Mouse (Mus musculus): ENCODE results near the gene Carnmt1. TPM values are rescaled to one million over a fixed set of nuclear protein-coding genes. Genes with fewer than 3 reads are reported as not detected.

The Carnmt1 gene
- polyA plus RNA-seq, 1 experiment from 2014 or later, result 27.8 TPM

GRCm38 (mm10) chr19:18638949-18639348 is 31.6 kb upstream of the Carnmt1 start:
- Histone ChIP-seq H3K36me3 (ENCODE audit: control insufficient read depth, insufficient read depth, low read length) (no peaks in the 10 kb centered on the region; the same call in 1 of the 2 replicates), H3K27ac (ENCODE audit: low read depth) (no peak overlapping the region), H3K4me2 (ENCODE audit: low read length) (no peak overlapping the region), H3K9me3 (ENCODE audit: control insufficient read depth, low read length) (no peaks in the 10 kb centered on the region), H3K4me1 (replicated peaks; ENCODE audit: control insufficient read depth, insufficient read depth, low read length) (no peaks in the 10 kb centered on the region), H3K4me3 (ENCODE audit: low read depth, low read length) (no peak overlapping the region), H3K27me3 (replicated peaks; ENCODE audit: control insufficient read depth, insufficient read depth, low read length) (no peaks in the 10 kb centered on the region), H3K9ac (ENCODE audit: low read length) (no peak overlapping the region)
- 59% methylated on average over 5 of the region's 5 CpGs for WGBS
- DNase-seq (ENCODE audit: low spot score) (no peak), ATAC-seq (replicated peaks; ENCODE audit: low FRiP score, low TSS enrichment, low read depth) (no peak)

- 17% methylated on average over 2 of the region's 2 CpGs for whole genome bisulfite sequencing
- no peaks in the 10 kb centered on the region for H3K4me1 ChIP-seq (replicated peaks; ENCODE audit: control insufficient read depth, insufficient read depth, low read length)
- no peak overlapping the region for H3K27ac ChIP-seq (ENCODE audit: low read depth)
- H3K27me3 ChIP-seq (replicated peaks; ENCODE audit: control insufficient read depth, insufficient read depth, low read length), result no peaks in the 10 kb centered on the region
- H3K9ac ChIP-seq (ENCODE audit: low read length), result no peak overlapping the region
- H3K4me3 ChIP-seq (ENCODE audit: low read depth, low read length), result no peak overlapping the region
- H3K36me3 ChIP-seq (ENCODE audit: control insufficient read depth, insufficient read depth, low read length), result no peaks in the 10 kb centered on the region; the same call in 1 of the 2 replicates
- H3K9me3 ChIP-seq (ENCODE audit: control insufficient read depth, low read length), result no peaks in the 10 kb centered on the region
- DNase-seq (ENCODE audit: low spot score) (no peak), ATAC-seq (replicated peaks; ENCODE audit: low FRiP score, low TSS enrichment, low read depth) (no peak)
- H3K4me2 ChIP-seq (ENCODE audit: low read length), result no peak overlapping the region
These were observed 31.0 kb upstream of the Carnmt1 start for GRCm38 (mm10) chr19:18639552-18639951.

GRCm38 (mm10) chr19:18641001-18641400 is 29.6 kb upstream of the Carnmt1 start:
- H3K27ac ChIP-seq (ENCODE audit: low read depth), result no peak overlapping the region
- 71% methylated on average over 4 of the region's 4 CpGs for WGBS
- H3K36me3 ChIP-seq (ENCODE audit: control insufficient read depth, insufficient read depth, low read length), result no peaks in the 10 kb centered on the region; the same call in 1 of the 2 replicates
- DNase-seq (ENCODE audit: low spot score), result no peak
- ATAC-seq (replicated peaks; ENCODE audit: low FRiP score, low TSS enrichment, low read depth), result no peak
- no peak overlapping the region for H3K4me2 ChIP-seq (ENCODE audit: low read length)
- H3K4me1 ChIP-seq (replicated peaks; ENCODE audit: control insufficient read depth, insufficient read depth, low read length), result no peaks in the 10 kb centered on the region
- H3K4me3 ChIP-seq (ENCODE audit: low read depth, low read length), result no peak overlapping the region
- H3K9me3 ChIP-seq (ENCODE audit: control insufficient read depth, low read length), result no peaks in the 10 kb centered on the region
- H3K9ac ChIP-seq (ENCODE audit: low read length), result no peak overlapping the region
- no peaks in the 10 kb centered on the region for H3K27me3 ChIP-seq (replicated peaks; ENCODE audit: control insufficient read depth, insufficient read depth, low read length)

GRCm38 (mm10) chr19:18643411-18643810 is 27.2 kb upstream of the Carnmt1 start:
- no peak overlapping the region for H3K4me2 ChIP-seq (ENCODE audit: low read length)
- no peaks in the 10 kb centered on the region for H3K4me1 ChIP-seq (replicated peaks; ENCODE audit: control insufficient read depth, insufficient read depth, low read length)
- H3K4me3 ChIP-seq (ENCODE audit: low read depth, low read length), result no peak overlapping the region
- no peaks in the 10 kb centered on the region for H3K27me3 ChIP-seq (replicated peaks; ENCODE audit: control insufficient read depth, insufficient read depth, low read length)
- H3K27ac ChIP-seq (ENCODE audit: low read depth), result no peak overlapping the region
- ATAC-seq (replicated peaks; ENCODE audit: low FRiP score, low TSS enrichment, low read depth) (no peak), DNase-seq (ENCODE audit: low spot score) (no peak)
- H3K9ac ChIP-seq (ENCODE audit: low read length), result no peak overlapping the region
- no peaks in the 10 kb centered on the region; the same call in 1 of the 2 replicates for H3K36me3 ChIP-seq (ENCODE audit: control insufficient read depth, insufficient read depth, low read length)
- 67% methylated on average over 4 of the region's 4 CpGs for WGBS
- H3K9me3 ChIP-seq (ENCODE audit: control insufficient read depth, low read length), result no peaks in the 10 kb centered on the region

GRCm38 (mm10) chr19:18644084-18644483 is 26.5 kb upstream of the Carnmt1 start:
- no peak for ATAC-seq (replicated peaks; ENCODE audit: low FRiP score, low TSS enrichment, low read depth)
- H3K27ac ChIP-seq (ENCODE audit: low read depth), result no peak overlapping the region
- no peaks in the 10 kb centered on the region; the same call in 1 of the 2 replicates for H3K36me3 ChIP-seq (ENCODE audit: control insufficient read depth, insufficient read depth, low read length)
- no peaks in the 10 kb centered on the region for H3K27me3 ChIP-seq (replicated peaks; ENCODE audit: control insufficient read depth, insufficient read depth, low read length)
- H3K4me2 ChIP-seq (ENCODE audit: low read length), result no peak overlapping the region
- H3K9ac ChIP-seq (ENCODE audit: low read length), result no peak overlapping the region
- DNase-seq (ENCODE audit: low spot score), result no peak
- H3K9me3 ChIP-seq (ENCODE audit: control insufficient read depth, low read length), result no peaks in the 10 kb centered on the region
- no peaks in the 10 kb centered on the region for H3K4me1 ChIP-seq (replicated peaks; ENCODE audit: control insufficient read depth, insufficient read depth, low read length)
- no peak overlapping the region for H3K4me3 ChIP-seq (ENCODE audit: low read depth, low read length)
- 70% methylated on average over 6 of the region's 6 CpGs for WGBS

GRCm38 (mm10) chr19:18646397-18646796 is 24.2 kb upstream of the Carnmt1 start:
- DNase-seq (ENCODE audit: low spot score) (no peak), ATAC-seq (replicated peaks; ENCODE audit: low FRiP score, low TSS enrichment, low read depth) (no peak)
- Histone ChIP-seq H3K4me1 (replicated peaks; ENCODE audit: control insufficient read depth, insufficient read depth, low read length) (no peaks in the 10 kb centered on the region), H3K9me3 (ENCODE audit: control insufficient read depth, low read length) (no peaks in the 10 kb centered on the region), H3K4me2 (ENCODE audit: low read length) (no peak overlapping the region), H3K9ac (ENCODE audit: low read length) (no peak overlapping the region), H3K36me3 (ENCODE audit: control insufficient read depth, insufficient read depth, low read length) (no peaks in the 10 kb centered on the region; the same call in 1 of the 2 replicates), H3K4me3 (ENCODE audit: low read depth, low read length) (no peak overlapping the region), H3K27me3 (replicated peaks; ENCODE audit: control insufficient read depth, insufficient read depth, low read length) (no peaks in the 10 kb centered on the region), H3K27ac (ENCODE audit: low read depth) (no peak overlapping the region)
- WGBS, result 66% methylated on average over 3 of the region's 3 CpGs

- no peak overlapping the region for H3K27ac ChIP-seq (ENCODE audit: low read depth)
These were observed 23.6 kb upstream of the Carnmt1 start for GRCm38 (mm10) chr19:18646853-18647420.

GRCm38 (mm10) chr19:18647775-18648557 is 22.6 kb upstream of the Carnmt1 start:
- no peak for DNase-seq (ENCODE audit: low spot score)
- WGBS, result 51% methylated on average over 9 of the region's 9 CpGs
- H3K4me3 ChIP-seq (ENCODE audit: low read depth, low read length), result no peak overlapping the region
- H3K9me3 ChIP-seq (ENCODE audit: control insufficient read depth, low read length), result no peaks in the 10 kb centered on the region
- no peaks in the 10 kb centered on the region for H3K36me3 ChIP-seq (ENCODE audit: control insufficient read depth, insufficient read depth, low read length)
- no peaks in the 10 kb centered on the region for H3K4me1 ChIP-seq (replicated peaks; ENCODE audit: control insufficient read depth, insufficient read depth, low read length)
- no peaks in the 10 kb centered on the region for H3K27me3 ChIP-seq (replicated peaks; ENCODE audit: control insufficient read depth, insufficient read depth, low read length)
- no peak for ATAC-seq (replicated peaks; ENCODE audit: low FRiP score, low TSS enrichment, low read depth)
- H3K4me2 ChIP-seq (ENCODE audit: low read length), result no peak overlapping the region
- H3K9ac ChIP-seq (ENCODE audit: low read length), result no peak overlapping the region
- no peak overlapping the region for H3K27ac ChIP-seq (ENCODE audit: low read depth)

More at GRCm38 (mm10) chr19:18646853-18647420, 23.6 kb upstream of the Carnmt1 start:
- WGBS, result 80% methylated on average over 5 of the region's 5 CpGs
- Histone ChIP-seq H3K9me3 (ENCODE audit: control insufficient read depth, low read length) (no peaks in the 10 kb centered on the region), H3K4me3 (ENCODE audit: low read depth, low read length) (no peak overlapping the region), H3K4me2 (ENCODE audit: low read length) (no peak overlapping the region), H3K27me3 (replicated peaks; ENCODE audit: control insufficient read depth, insufficient read depth, low read length) (no peaks in the 10 kb centered on the region), H3K9ac (ENCODE audit: low read length) (no peak overlapping the region), H3K4me1 (replicated peaks; ENCODE audit: control insufficient read depth, insufficient read depth, low read length) (no peaks in the 10 kb centered on the region), H3K36me3 (ENCODE audit: control insufficient read depth, insufficient read depth, low read length) (no peaks in the 10 kb centered on the region; the same call in 1 of the 2 replicates)
- ATAC-seq (replicated peaks; ENCODE audit: low FRiP score, low TSS enrichment, low read depth) (no peak), DNase-seq (ENCODE audit: low spot score) (no peak)

Data from intestine, embryonic 14.5 days (tissue).